Mouse (Mus musculus) embryonic facial prominence, embryonic 13.5 days (tissue): ENCODE data around the gene Traf3ip3. TPM values are rescaled to one million over a fixed set of nuclear protein-coding genes. Genes with fewer than 3 reads are reported as not detected.
A peak's percentile ranks its signal among the peaks of the same experiment; 100 is the strongest.

ENCODE experiments used
- ATAC-seq: fragments of 200-750 bp; cut with Nextera tagmentation; 2 replicates; pipeline ENCODE4 v1.8.0; 2017; ENCODE audit warnings: low read depth; ENCODE audit not compliant: insufficient number of reproducible peaks, insufficient read depth, low FRiP score, low TSS enrichment
- H3K27ac ChIP-seq: fragments of 300-500 bp; sonication (generic); 2 replicates; pipeline ENCODE4 v1.5.1; 2015; ENCODE audit warnings: moderate library complexity, mild to moderate bottlenecking, inconsistent platforms
- H3K27me3 ChIP-seq: fragments of 300-500 bp; sonication (generic); 2 replicates; pipeline ENCODE4 v1.6.1; 2015; ENCODE audit warnings: mild to moderate bottlenecking, inconsistent platforms
- H3K36me3 ChIP-seq: fragments of 300-500 bp; sonication (generic); 2 replicates; pipeline ENCODE4 v1.6.1; 2015; ENCODE audit warnings: mild to moderate bottlenecking, inconsistent platforms
- H3K4me1 ChIP-seq: fragments of 300-500 bp; sonication (generic); 2 replicates; pipeline ENCODE4 v1.6.1; 2015; ENCODE audit warnings: inconsistent platforms
- H3K4me2 ChIP-seq: fragments of 300-500 bp; sonication (generic); 2 replicates; pipeline ENCODE4 v1.6.1; 2015; ENCODE audit warnings: moderate library complexity, mild to moderate bottlenecking, inconsistent platforms
- H3K4me3 ChIP-seq: fragments of 300-500 bp; sonication (generic); 2 replicates; pipeline ENCODE4 v1.5.1; 2015; ENCODE audit warnings: mild to moderate bottlenecking, inconsistent platforms
- H3K9ac ChIP-seq: fragments of 300-500 bp; sonication (generic); 2 replicates; pipeline ENCODE4 v1.6.1; 2015; ENCODE audit warnings: mild to moderate bottlenecking, inconsistent platforms
- H3K9me3 ChIP-seq: fragments of 300-500 bp; sonication (generic); 2 replicates; pipeline ENCODE4 v1.6.1; 2016; ENCODE audit warnings: inconsistent platforms
- WGBS: fragments of 180-500 bp; shearing (Covaris S2); methylation state at CpG from one replicate; pipeline ENCODE4 v1.1.7; 2015; ENCODE audit warnings: mixed read lengths; 5-methylcytosine and 5-hydroxymethylcytosine counted together
- polyA plus RNA-seq: library from polyadenylated mRNA; unstranded; fragments of >200 nt; fragmentation: Nextera tagmentation; extraction: Ambion mirVana; gene quantifications from 2 replicates; pipeline ENCODE4 v1.2.1, GENCODE M21; 2015

Gene Traf3ip3
- polyA plus RNA-seq, 1 experiment from 2014 or later, result 4.7 TPM

DNA sequence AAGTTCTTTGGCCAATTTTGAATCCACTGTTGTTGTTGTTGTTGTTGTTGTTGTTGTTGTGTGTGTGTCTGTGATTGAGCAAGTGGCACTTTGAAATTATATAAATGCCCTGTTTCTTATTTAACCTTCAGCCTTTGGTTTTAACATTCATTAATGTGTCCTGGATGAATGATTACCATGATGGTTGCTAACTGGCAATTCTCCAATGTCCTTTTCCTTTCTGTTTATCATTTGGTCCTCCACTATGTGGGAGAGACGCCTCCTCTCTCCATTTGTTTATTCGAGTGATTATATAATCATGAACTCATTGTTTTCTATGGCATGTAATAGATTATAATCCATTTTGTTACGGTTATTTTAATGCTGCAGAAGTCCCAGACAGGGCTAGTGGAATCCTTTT is 29.0 kb upstream of the Traf3ip3 start:
- no peak overlapping the region for H3K9ac ChIP-seq
- H3K4me2 ChIP-seq, result no peak overlapping the region
- no peaks in the 10 kb centered on the region for H3K27me3 ChIP-seq
- no peak for ATAC-seq
- no peaks in the 10 kb centered on the region for H3K9me3 ChIP-seq
- H3K27ac ChIP-seq, result no peak overlapping the region
- WGBS, result 57% methylated on average over 3 of the region's 3 CpGs
- H3K4me1 ChIP-seq, result peaks cover 19% of the 10 kb centered on the region
- no peaks in the 10 kb centered on the region for H3K36me3 ChIP-seq
- H3K4me3 ChIP-seq, result no peak overlapping the region

DNA sequence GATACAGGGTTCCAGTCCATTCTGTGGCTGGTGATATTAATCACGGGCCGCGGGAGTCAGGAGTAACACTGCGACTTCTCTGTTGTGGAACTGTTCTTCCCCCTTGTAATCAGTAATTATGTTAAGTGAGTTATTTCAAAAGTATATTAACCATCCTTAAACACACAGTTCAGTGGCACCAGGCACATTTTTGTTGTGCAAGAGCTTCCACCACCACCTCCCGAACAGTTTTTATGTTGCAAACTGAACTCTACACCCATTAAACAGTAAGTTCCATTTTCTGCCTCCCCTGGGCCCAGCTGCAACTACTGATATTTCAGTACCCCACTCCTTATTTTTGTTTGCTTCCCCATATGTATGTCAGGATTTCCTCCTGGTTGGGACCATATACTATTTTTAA is 28.1 kb upstream of the Traf3ip3 start:
- Histone ChIP-seq H3K4me1 (peaks cover 24% of the 10 kb centered on the region), H3K4me2 (no peak overlapping the region), H3K36me3 (no peaks in the 10 kb centered on the region), H3K27ac (no peak overlapping the region), H3K4me3 (no peak overlapping the region), H3K9ac (no peak overlapping the region), H3K27me3 (no peaks in the 10 kb centered on the region), H3K9me3 (no peaks in the 10 kb centered on the region)
- ATAC-seq, result no peak
- 88% methylated on average over 5 of the region's 5 CpGs for WGBS

DNA sequence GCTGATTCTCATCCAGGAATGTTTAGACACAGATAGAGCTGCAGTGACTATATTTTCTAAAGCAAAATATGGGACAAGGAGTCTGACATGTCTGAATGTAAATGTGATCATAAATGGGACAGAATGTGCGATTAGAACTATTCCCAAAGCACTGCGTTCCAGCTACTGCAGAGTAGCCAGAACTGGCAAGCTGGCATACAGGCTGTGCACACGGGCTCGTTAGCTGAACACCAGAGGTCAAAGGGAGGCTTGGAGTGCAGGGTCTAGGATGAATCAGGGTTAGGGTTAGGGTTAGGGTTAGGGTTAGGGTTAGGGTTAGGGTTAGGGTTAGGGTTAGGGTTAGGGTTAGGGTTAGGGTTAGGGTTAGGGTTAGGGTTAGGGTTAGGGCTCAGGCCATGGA is 26.0 kb upstream of the Traf3ip3 start:
- H3K36me3 ChIP-seq, result no peaks in the 10 kb centered on the region
- no peak overlapping the region for H3K4me2 ChIP-seq
- H3K4me3 ChIP-seq, result no peak overlapping the region
- peaks cover 24% of the 10 kb centered on the region for H3K4me1 ChIP-seq
- H3K9me3 ChIP-seq, result no peaks in the 10 kb centered on the region
- no peaks in the 10 kb centered on the region for H3K27me3 ChIP-seq
- H3K9ac ChIP-seq, result no peak overlapping the region
- no peak for ATAC-seq
- 60% methylated on average over 4 of the region's 4 CpGs for WGBS
- no peak overlapping the region for H3K27ac ChIP-seq

DNA sequence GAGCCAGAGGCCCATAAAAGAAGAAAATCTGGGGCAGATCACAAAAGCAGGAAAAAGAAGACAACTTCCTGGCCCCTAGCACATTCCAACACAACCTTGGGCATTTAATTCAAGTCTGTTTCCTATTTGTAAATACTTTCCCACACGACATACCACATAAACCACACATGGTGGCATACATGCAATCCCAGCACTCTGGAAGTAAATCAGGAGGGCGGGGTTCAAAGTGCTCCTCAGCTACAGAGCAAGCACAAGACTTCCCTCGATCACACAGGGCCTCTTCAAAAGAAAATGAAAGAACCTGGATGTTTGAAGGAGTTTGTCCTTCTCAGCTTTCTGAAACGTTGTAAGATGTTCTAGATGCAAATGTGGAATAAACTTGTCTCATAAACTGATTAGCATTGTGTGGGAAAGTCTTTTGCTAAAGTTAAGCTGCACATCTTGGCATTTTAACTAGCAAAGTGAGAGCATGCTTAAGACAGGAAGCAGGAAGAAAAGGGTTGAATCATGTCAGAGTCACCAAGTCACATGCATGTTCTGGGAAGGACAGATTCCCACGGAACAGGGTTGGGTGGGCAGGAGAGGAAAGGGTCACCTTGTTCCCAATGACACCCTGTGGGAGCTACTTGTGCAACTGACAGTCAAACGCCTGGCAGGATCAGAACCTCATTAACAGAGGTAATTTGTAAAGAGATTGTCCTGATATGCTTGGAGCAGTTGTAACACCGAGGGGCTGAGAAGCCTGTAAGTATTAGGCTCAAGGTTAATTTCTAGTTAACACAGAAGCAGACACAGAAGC is 25.4 kb upstream of the Traf3ip3 start:
- Histone ChIP-seq H3K4me2 (no peak overlapping the region), H3K27ac (peak overlapping the region; percentile 13), H3K9me3 (no peaks in the 10 kb centered on the region), H3K9ac (no peak overlapping the region), H3K4me3 (no peak overlapping the region), H3K36me3 (no peaks in the 10 kb centered on the region), H3K27me3 (no peaks in the 10 kb centered on the region), H3K4me1 (peaks cover 24% of the 10 kb centered on the region)
- WGBS, result 28% methylated on average over 7 of the region's 7 CpGs
- ATAC-seq, result no peak

DNA sequence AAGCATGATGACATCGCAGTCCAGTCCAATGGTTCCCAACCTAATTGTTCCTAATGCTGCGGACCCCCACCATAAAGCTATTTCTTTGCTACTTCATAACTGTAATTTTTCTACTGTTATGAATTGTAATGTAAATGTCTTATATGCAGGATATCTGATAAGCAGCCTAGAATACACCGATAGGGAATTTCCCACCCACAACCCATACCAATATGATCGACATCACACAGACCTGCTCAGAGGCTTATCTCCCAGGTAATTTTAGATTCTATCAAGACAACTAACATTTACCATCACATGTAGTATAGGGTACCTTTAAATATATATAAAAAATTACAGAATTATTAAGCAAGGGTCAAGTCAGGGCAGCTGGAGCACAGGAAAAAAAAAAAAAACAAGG is 24.6 kb upstream of the Traf3ip3 start:
- H3K4me3 ChIP-seq, result no peak overlapping the region
- no peak overlapping the region for H3K27ac ChIP-seq
- no peaks in the 10 kb centered on the region for H3K9me3 ChIP-seq
- no peak overlapping the region for H3K9ac ChIP-seq
- H3K4me2 ChIP-seq, result no peak overlapping the region
- H3K36me3 ChIP-seq, result no peaks in the 10 kb centered on the region
- H3K27me3 ChIP-seq, result no peaks in the 10 kb centered on the region
- WGBS, result 79% methylated on average over 4 of the region's 4 CpGs
- H3K4me1 ChIP-seq, result peaks cover 24% of the 10 kb centered on the region
- no peak for ATAC-seq

DNA sequence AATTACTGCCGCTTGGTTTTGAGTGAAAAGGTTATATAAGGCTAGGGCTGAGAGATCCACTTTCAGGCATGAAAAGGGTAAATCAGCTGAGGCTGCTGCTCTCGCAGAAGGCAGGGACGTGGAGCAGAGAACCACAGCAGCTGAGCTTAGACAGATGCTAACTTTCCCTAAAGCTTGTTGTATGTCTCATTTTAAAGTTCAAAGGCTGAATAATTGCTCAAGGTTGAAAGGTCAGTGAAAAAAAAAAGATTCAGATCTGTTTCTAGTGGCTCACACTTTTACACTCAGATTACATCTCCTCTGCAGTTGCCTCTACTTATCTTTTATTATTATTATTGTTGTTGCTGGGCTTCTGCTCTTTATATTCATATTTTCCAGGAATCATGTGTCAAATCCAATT is 24.0 kb upstream of the Traf3ip3 start:
- Histone ChIP-seq H3K9ac (no peak overlapping the region), H3K4me1 (peaks cover 24% of the 10 kb centered on the region), H3K27ac (no peak overlapping the region), H3K36me3 (no peaks in the 10 kb centered on the region), H3K4me3 (no peak overlapping the region), H3K9me3 (no peaks in the 10 kb centered on the region), H3K4me2 (no peak overlapping the region), H3K27me3 (no peaks in the 10 kb centered on the region)
- WGBS, result 14% methylated on average over 3 of the region's 3 CpGs
- ATAC-seq, result no peak

DNA sequence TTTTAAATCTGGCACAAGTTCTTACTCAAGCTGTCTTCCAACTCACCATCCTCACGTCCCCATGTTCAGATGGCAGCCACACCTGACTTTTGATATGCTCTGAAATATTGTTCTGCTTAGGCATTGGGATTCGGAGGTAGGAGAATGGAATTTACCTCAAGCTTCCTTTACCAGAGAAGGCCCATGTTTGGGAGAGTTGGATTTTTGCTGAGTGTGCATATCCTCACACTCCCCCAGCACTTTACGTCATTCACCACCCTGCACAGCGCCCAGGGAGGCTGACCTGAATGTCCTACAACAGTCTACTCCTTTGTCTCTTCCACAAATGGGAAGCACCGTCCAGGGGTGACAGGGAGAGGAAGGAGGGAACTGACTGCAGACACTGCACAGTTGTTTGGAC is 18.9 kb upstream of the Traf3ip3 start:
- Histone ChIP-seq H3K9ac (no peak overlapping the region), H3K36me3 (no peaks in the 10 kb centered on the region), H3K9me3 (no peaks in the 10 kb centered on the region), H3K27me3 (no peaks in the 10 kb centered on the region), H3K4me2 (no peak overlapping the region), H3K4me3 (no peak overlapping the region), H3K4me1 (peaks cover 3% of the 10 kb centered on the region), H3K27ac (no peak overlapping the region)
- 68% methylated on average over 5 of the region's 5 CpGs for WGBS
- no peak for ATAC-seq

DNA sequence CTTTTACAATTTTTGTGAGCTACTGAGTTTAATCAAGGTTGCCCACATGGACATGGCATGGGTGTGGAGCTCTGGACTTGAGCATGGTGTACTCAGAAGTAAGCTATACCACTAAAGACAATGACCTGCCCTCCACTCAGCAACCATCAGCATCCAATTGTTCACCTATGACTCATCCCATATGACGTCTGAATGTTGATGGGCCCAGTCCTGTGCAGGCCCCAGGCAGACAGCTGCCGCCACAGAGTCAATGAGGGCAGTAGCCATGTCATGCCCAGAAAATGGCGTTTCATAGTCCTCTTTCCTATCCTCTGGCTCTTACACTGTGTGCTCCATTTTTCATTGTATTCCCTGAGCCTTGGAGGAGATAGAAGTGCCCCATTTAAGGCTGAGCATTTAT is 14.5 kb upstream of the Traf3ip3 start:
- Histone ChIP-seq H3K4me3 (no peak overlapping the region), H3K27ac (no peak overlapping the region), H3K9me3 (no peaks in the 10 kb centered on the region), H3K4me1 (no peaks in the 10 kb centered on the region), H3K4me2 (no peak overlapping the region), H3K27me3 (no peaks in the 10 kb centered on the region), H3K9ac (no peak overlapping the region), H3K36me3 (no peaks in the 10 kb centered on the region)
- 74% methylated on average over 3 of the region's 3 CpGs for WGBS
- ATAC-seq, result no peak

DNA sequence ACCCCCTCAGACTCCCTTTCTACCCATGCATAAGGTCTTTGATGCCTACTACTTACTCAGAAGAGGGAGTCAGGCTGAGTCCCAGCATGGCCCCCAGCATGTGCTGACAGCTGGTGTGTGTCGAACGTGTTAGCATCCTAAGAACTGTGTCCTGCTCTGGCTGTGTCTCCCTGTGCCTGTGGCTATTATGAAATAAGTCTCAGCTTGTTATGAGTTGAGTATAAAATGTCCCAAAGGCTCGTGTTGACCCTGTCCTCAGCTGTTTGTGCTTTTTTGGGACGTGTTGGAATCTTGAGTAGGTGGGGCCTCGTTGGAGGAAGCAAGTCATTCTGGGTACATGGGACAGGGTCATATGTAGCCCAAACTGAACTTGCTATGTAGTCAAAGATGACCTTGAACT is 12.6 kb upstream of the Traf3ip3 start:
- no peak overlapping the region for H3K4me3 ChIP-seq
- no peaks in the 10 kb centered on the region for H3K36me3 ChIP-seq
- 74% methylated on average over 5 of the region's 5 CpGs for WGBS
- no peaks in the 10 kb centered on the region for H3K9me3 ChIP-seq
- no peaks in the 10 kb centered on the region for H3K4me1 ChIP-seq
- no peak overlapping the region for H3K27ac ChIP-seq
- no peak overlapping the region for H3K9ac ChIP-seq
- no peaks in the 10 kb centered on the region for H3K27me3 ChIP-seq
- no peak overlapping the region for H3K4me2 ChIP-seq
- ATAC-seq, result no peak

DNA sequence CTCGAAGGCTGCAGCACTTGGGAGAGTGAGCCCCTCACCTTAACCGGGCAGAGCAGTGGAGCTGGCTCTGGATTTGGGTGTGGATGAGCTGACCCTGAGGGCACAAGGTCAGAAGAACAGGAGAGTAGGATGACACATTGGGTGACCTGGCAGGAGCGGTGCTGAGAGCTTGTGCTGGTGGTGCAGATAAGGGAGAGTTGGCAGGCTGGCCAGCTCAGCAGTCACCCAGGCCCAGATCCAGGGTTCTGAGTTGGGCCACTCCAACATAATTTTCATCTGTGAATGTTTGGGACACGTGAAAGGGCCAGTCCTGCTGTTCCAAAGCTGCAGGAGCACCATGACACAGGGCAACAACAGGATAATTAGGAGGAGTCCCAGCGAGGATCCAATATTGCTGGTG is 9.9 kb upstream of the Traf3ip3 start:
- 67% methylated on average over 5 of the region's 5 CpGs for WGBS
- no peak overlapping the region for H3K9ac ChIP-seq
- 0 out of 2 replicates have a peak, but pooled peaks have one; percentile 20 for ATAC-seq
- no peak overlapping the region for H3K27ac ChIP-seq
- H3K27me3 ChIP-seq, result no peaks in the 10 kb centered on the region
- no peaks in the 10 kb centered on the region for H3K9me3 ChIP-seq
- H3K4me1 ChIP-seq, result no peaks in the 10 kb centered on the region
- no peaks in the 10 kb centered on the region for H3K36me3 ChIP-seq
- no peak overlapping the region for H3K4me2 ChIP-seq
- H3K4me3 ChIP-seq, result no peak overlapping the region

DNA sequence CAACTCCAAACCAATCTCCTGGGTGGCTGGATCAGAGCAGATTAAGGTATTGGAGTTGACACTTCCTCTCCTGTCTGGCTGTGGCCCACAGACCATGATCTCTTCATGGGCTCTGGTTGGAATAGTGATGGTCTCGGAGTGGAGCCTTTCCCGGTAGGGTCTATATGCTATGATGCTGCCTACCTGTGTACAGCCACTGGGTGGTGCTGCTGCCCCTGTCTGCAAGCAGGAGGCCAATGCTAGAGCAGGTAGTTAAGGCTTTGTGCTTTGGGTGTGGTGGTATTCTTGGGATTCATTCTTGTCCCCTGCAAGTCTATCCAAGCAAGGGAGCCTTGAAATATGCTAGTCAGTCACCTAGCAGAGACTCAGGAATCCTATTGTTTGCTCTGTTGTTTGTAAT is 6.7 kb upstream of the Traf3ip3 start:
- 46% methylated on average over 2 of the region's 2 CpGs for WGBS
- Histone ChIP-seq H3K4me2 (no peak overlapping the region), H3K27ac (no peak overlapping the region), H3K36me3 (no peaks in the 10 kb centered on the region), H3K27me3 (no peaks in the 10 kb centered on the region), H3K4me3 (no peak overlapping the region), H3K9me3 (no peaks in the 10 kb centered on the region), H3K9ac (no peak overlapping the region), H3K4me1 (no peaks in the 10 kb centered on the region)
- no peak for ATAC-seq

DNA sequence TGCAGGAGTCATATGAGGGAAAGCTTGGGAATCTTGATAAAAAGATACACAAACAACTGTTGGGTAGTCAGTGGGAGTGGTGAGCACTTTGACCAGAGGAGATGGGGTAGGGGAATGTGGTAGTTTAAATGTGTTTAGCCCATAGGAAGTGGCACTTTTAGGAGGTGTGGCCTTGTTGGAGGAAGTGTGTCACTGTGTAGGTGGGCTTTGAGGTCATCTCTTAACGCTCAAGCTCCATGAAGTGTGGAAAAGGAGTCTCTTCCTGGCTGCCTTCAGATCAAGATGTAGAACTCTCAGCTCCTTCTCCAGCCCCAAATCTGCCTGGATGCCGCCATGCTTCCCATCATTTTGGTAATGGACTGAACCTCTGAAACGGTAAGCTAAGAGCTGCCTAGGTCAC is 6.0 kb upstream of the Traf3ip3 start, which contains the start of gene Lamb3:
Gene Lamb3, plus strand, starts transcription at position 197 of the 400 bp plus-strand sequence.
- no peak for ATAC-seq
- H3K27me3 ChIP-seq, result no peaks in the 10 kb centered on the region
- H3K4me2 ChIP-seq, result no peak within 1 kb of the TSS
- H3K9me3 ChIP-seq, result no peaks in the 10 kb centered on the region
- WGBS, result 86% methylated on average over 3 of the region's 3 CpGs
- no peaks in the 10 kb centered on the region for H3K4me1 ChIP-seq
- no peak within 1 kb of the TSS for H3K27ac ChIP-seq
- no peak within 1 kb of the TSS for H3K4me3 ChIP-seq
- no peak within 1 kb of the TSS for H3K9ac ChIP-seq
- H3K36me3 ChIP-seq, result no peaks in the 10 kb centered on the region
